Mouse (Mus musculus) 416B (cell line): ENCODE data around the gene AC192777.2.
"Not testable (repeated sequence)": the region's sequence is repeated elsewhere in the genome, so short reads cannot be mapped to it uniquely, and the experiment has no call there.

Experiments used
- DNase-seq: peaks from one replicate; pipeline ENCODE4 v3.0.0; 2011; ENCODE audit warnings: low read depth

AC192777.2 gene

GRCm38 (mm10) chr17:40095150-40095549 is at the start of gene AC192777.2:
AC192777.2 (plus strand) TSS chr17:40095450.
- DNase-seq = not testable (repeated sequence)

GRCm38 (mm10) chr17:40116172-40116571 is 20.9 kb downstream of the AC192777.2 start:
- DNase-seq = not testable (repeated sequence)

- peak; percentile 7 for DNase-seq
Observed at GRCm38 (mm10) chr17:40116877-40117276, 21.6 kb downstream of the AC192777.2 start.
